Mouse (Mus musculus) urinary bladder, postnatal 25 days (tissue): ENCODE results near the gene Ppp1cb.

Experiments used
- DNase-seq: peaks from one replicate; pipeline ENCODE4 v3.0.0; 2022; ENCODE audit warnings: low spot score

The Ppp1cb gene

DNA sequence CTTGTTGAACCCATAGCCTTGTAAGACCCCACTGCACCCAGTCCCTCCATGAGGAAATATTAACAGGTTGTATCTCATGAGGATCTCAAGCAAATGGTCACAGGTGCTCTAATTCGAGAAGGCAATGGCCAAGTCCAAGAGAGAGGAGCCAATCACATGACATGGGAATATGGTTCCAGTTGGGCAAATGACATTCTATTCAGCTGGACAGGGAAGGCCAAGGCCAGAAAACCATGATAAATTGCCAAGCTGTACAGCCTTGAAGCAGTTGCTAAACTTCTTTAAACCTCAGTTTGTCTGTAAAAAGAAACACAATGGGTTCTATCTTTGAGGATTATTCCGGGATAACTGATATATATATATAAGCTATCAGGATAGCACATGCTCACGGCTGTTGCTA is 14.7 kb upstream of the Ppp1cb start:
- DNase-seq: no peak

- no peak for DNase-seq
Observed at GRCm38 (mm10) chr5:32445287-32445921, 13.2 kb upstream of the Ppp1cb start.

DNA sequence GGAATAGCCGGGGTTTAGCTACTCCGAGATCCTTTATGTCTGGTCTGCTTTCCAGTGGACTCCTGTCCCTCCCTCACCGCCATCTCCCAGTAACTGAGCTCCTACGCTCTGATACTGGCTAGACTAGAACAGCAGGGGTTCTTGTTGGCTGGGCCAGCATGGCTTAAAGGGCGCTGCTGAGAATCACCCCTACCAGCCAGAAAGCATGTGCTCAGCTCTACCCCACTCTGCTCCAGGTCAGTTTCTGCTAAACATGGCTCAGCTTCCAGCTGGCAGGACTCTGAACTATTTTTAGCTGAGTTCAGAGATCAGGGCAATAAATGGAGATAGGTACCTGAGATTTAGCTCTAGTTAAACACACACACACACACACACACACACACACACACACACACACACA is 12.2 kb upstream of the Ppp1cb start:
- DNase-seq: no peak

- DNase-seq: no peak
Observed at GRCm38 (mm10) chr5:32446810-32447209, 11.8 kb upstream of the Ppp1cb start.

- DNase-seq: no peak
Observed at GRCm38 (mm10) chr5:32459251-32459881, 723 bp downstream of the Ppp1cb start.

DNA sequence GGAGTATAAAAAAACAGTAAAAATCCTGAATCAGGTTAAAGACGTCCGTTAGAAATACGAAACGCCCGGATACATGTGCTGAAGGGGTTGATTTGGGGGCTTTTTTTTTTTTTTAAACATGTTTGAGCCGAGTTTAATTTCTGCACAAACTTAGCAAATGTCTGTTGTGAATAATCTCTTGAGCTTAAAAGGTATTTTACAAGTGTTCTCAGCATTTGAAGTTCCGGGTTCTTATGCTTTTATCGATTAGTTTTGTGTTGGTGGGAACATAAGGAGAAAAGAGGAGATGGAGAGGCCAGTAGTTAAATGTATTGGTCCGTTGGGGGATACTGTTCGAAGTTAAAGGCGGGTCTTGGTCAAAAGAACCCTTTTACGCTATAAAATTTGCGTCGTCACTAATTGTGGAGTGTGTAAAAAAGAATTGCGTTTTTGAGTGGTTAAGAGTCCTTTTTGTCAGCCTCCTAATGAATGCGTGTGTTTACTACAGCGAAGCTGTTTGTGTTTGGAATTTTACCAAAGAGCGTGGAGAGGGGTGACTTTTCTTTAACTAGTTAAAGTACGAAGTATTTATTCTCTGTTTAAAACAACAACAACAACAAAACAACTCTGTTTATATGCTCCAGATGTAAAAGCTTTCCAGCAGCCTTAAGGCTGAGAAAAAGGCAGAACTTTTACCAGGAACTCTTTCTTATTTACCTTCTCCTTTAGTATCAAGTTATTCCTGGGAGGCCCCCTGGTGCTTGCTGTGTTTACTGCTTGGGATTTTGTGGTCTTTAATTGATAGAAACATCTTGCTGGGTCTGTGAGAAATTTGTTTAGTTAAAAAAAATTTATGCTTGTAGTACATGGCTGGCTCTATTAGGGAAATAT is 1.5 kb downstream of the Ppp1cb start:
- no peak for DNase-seq

GRCm38 (mm10) chr5:32460973-32461372 is 2.3 kb downstream of the Ppp1cb start:
- DNase-seq: no peak

DNA sequence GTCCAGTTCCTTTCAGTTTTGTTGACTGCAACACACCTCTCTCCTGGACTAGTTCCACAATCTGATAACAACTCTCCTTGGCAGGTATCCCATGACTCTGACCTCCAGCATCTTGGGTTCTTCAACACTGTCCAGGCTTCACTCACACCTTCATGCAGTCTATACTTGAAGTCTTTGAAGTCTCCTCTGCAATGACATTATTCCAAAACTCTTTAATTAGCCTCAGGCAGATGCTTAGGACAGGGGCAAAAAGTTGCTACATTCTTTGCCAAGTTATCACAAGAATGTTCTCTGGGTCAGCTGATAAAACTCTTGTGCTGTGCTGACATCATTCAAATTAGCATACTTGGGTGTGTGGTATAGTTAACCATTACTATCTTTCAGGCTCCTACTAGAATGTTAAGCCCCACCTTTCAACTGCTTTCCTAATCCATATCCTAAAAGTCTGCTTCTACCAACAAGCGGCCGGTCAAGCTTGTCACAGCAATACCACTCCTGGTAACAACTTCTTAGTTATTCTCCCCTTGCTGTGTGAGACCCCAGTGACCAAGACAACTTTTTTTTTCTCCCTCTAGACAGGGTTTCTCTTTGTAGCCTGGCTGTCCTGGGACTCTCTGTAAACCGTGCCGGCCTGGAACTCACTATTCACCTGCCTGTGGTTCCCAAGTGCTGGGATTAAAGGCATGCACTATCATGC is 13.8 kb downstream of the Ppp1cb start:
- no peak for DNase-seq

GRCm38 (mm10) chr5:32473029-32473352 is 14.3 kb downstream of the Ppp1cb start:
- DNase-seq: no peak

- no peak for DNase-seq
Observed at GRCm38 (mm10) chr5:32476501-32476900, 17.9 kb downstream of the Ppp1cb start.

DNA sequence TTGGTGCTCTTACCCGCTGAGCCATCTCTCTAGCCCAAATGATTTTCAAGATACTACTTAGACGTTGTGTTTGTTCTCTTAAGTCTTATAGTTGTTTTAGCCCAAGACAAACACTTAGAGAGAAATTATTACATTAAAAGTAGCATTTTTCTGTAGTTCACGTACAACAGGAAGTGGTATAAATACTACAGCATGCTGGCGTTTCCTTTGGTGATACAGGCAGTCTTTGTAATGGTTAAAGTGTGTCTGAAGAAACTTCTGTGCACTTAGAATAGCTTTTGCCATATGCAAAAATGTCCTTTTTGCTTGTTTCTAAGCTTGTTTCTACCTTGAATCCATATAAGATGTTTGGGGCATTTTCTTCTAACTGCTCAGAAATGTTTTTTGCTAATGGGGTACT is 20.3 kb downstream of the Ppp1cb start:
- DNase-seq: no peak

GRCm38 (mm10) chr5:32485430-32485829 is 26.8 kb downstream of the Ppp1cb start:
- DNase-seq: no peak

- no peak for DNase-seq
Observed at GRCm38 (mm10) chr5:32488044-32488443, 29.4 kb downstream of the Ppp1cb start.

GRCm38 (mm10) chr5:32494084-32494700 is 35.5 kb downstream of the Ppp1cb start:
- DNase-seq: no peak

DNA sequence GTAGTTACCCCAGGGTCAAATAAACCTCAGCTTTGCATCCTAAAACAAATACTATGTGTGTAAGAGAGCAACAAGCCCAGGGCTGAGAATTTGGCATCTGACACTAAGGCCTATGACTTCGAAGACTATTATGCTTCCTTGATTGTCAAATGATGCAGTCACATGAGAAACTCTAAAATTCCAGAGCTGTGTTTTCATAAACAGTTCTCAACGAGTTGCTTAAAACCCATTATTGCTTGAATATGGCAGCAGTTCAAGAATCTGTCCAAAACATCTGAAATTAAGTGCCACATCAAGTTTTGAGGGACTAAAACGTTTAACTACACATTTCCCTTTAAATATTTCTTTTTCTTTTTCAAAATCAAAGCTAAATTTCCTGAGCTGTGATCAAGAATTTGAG is 50.1 kb downstream of the Ppp1cb start:
- no peak for DNase-seq

DNA sequence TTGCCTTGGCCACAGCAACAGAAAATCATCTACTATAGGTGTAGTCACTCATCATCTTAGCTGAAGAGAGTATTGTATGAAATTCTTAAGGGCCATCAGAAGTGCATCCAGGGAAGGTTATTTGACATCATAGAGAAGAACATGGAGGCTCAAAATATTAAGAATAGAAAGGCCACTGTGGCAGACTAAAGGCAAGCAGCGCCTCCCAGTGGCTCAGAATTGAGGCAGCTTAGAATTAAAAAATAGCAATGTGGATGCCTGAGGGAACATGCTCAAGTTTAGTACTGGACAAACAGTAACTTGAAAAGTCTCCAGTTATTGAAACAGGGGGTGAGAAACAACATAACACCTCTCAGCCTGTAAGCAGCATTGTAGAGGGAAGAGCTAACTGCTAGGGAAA is 61.7 kb downstream of the Ppp1cb start:
- peak; percentile 34 for DNase-seq

- no peak for DNase-seq
Observed at GRCm38 (mm10) chr5:32549449-32549848, 90.8 kb downstream of the Ppp1cb start.

DNA sequence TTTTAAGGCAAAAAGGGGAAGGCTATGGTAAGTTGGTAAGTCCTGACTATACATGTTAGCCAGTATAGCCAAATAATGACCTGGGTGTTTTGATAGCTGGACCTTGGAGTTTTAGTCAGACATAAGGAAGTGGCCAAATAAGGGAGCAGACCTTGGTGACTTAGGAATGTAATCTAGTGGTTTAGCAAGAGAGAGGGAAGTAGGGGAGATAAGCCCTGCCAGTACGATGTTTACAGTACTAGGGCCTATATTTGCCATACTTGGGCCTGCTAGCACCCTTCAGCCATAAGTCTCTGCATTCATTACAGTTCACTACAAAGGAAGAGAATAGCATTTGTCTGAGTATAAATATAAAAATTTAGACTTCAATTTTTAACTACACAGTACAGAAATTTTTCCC is 106.1 kb downstream of the Ppp1cb start:
- DNase-seq: no peak
